8 mouse cellular contexts compared by ENCODE assay signal in the genomic region with DNA sequence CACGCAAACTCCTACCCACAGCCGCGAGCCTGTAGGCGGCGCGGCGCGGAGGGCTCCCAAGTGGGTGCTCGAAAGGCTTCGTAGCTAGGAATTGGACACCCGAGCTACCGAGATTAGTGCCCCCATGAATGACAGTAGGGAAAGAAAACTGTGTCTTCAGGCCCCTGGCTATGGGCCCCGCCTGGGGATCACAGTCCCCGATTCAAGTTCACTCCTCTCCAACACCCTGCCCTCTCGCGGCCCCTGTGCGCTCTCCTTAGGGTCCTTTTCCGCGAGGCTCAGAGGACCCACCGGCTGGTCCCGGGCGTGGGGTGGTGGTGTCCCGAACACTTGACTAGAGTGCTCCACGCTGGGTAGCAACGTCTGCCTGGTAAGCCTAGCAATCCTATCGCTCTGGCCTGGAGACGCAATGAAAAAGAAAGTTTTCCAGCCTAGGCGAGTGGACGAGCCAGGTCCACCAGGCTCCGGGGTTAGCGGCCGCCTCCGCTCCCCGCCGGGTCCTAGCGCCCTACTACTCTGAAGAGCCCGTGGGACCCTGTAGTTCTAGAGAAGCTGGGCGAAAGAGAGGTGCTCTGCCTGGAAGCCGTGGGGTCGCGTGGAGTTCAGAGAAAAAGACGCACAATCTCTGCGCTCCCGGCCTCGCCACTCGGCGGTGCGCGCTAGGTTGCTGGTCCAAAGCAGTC. TPM values are rescaled to one million over a fixed set of nuclear protein-coding genes. Genes with fewer than 3 reads are reported as not detected.
DNase-seq lines count a peak whose midpoint lies in the region; ATAC-seq lines count a peak whose summit lies in the region.

No protein-coding gene starts in this region.

- DNase-seq in adrenal gland, adult 18-20 months (ENCODE audit: low spot score in 2 of 2) = peak; percentile 69 to 73
- DNase-seq in embryo, embryonic 10.5 days (ENCODE audit: low spot score) = peak; percentile 87
- DNase-seq in gastrocnemius, postnatal 36 days = peak; percentile 65 to 75
- peak; percentile 71 to 77 for DNase-seq in left cerebral cortex, postnatal 36 days (ENCODE audit: low spot score in 2 of 2)
- DNase-seq in right cerebral cortex, postnatal 14 days = peak; percentile 60

- intact Hi-C loops in gastrocnemius, postnatal 36 days (cut with DNase I) = loop anchor here (2.0 to 10.0 kb wide), 3 partner anchors 53 to 144 kb away; no protein-coding TSS in a partner anchor
- intact Hi-C loops in left cerebral cortex, postnatal 36 days (cut with DNase I) = loop anchor here (2.0 kb wide), 2 partner anchors 51 to 61 kb away; a partner anchor contains a TSS

- ATAC-seq in inflammation-experienced regulatory T-cells, adult 6 months = peak; percentile 48
- peak; percentile 29 for ATAC-seq in megakaryocyte progenitor cell, adult 5-6 weeks (replicated peaks; ENCODE audit: poor library complexity)
- ATAC-seq in erythroid progenitor cell, adult 5-6 weeks (replicated peaks; ENCODE audit: low FRiP score, poor library complexity, severe bottlenecking) = no peak

RNA-seq across cellular contexts. Expression of a gene that starts 0.9 kb away (rescaled TPM):
- 100 to 1,000 TPM; 102 to 266 TPM for total RNA-seq in adrenal gland, adult 18-20 months (2021)
- total RNA-seq in gastrocnemius, postnatal 36 days (2021) = 1 to 10 TPM; 4.0 to 5.8 TPM
- polyA plus RNA-seq in inflammation-experienced regulatory T-cells, adult 6 months (2017; shearing (Covaris generic)) = 1 to 10 TPM in 2 of 3 experiments, under 1 TPM in 1; 0.38 to 2.4 (median 2.3) TPM
- 10 to 100 TPM in 1 of 2 experiments, 1 to 10 TPM in 1; 9.3 to 11.0 TPM for total RNA-seq in left cerebral cortex, postnatal 36 days (2021)
- total RNA-seq in megakaryocyte progenitor cell, adult 5-6 weeks (2015) = 70.5 and 75.2 TPM in 2 replicates
- 27.2 and 29.0 TPM in 2 replicates for total RNA-seq in megakaryocyte progenitor cell, adult 5-6 weeks (2017)
- total RNA-seq in erythroid progenitor cell, adult 5-6 weeks (2015; ENCODE audit: low replicate concordance) = 8.3 and 9.6 TPM in 2 replicates
- total RNA-seq in erythroid progenitor cell, adult 5-6 weeks (2017; ENCODE audit: low replicate concordance) = 0.30 and 1.3 TPM in 2 replicates
